Mouse (Mus musculus): Measurements from ENCODE around the gene Flnb. TPM values are rescaled to one million over a fixed set of nuclear protein-coding genes. Genes with fewer than 3 reads are reported as not detected.

Flnb gene
- polyA plus RNA-seq, 1 experiment from 2014 or later = 22.7 TPM

DNA sequence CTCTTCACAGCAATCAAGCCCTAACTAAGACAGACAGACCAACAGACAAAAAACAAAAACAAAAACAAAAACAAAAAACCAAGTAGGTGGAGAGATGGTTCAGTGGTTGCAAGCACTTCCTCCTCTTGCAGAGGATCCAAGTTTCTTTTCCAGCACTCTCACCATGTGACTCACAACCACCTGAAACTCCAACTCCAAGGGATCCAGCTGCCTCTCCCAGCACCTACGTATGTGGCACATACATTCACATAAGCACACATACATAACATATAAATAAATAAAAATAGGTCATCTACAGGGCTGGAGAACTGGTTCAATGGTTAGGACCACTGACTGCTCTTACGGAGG, 13.2 kb upstream of the Flnb start:
- Histone ChIP-seq H3K27me3 (no peaks in the 10 kb centered on the region), H3K4me1 (0 out of 2 replicates have a peak, but pooled peaks cover 7% of the 10 kb centered on the region), H3K9me3 (replicated peaks) (no peaks in the 10 kb centered on the region), H3K9ac (no peak overlapping the region), H3K4me3 (replicated peaks) (no peak overlapping the region), H3K27ac (replicated peaks) (no peak overlapping the region), H3K36me3 (no peaks in the 10 kb centered on the region), H3K4me2 (replicated peaks) (no peak overlapping the region)
- 87% methylated on average over 2 of the region's 2 CpGs for WGBS
- ATAC-seq (ENCODE audit: insufficient number of reproducible peaks, low FRiP score, low TSS enrichment, low read depth) = no peak

DNA sequence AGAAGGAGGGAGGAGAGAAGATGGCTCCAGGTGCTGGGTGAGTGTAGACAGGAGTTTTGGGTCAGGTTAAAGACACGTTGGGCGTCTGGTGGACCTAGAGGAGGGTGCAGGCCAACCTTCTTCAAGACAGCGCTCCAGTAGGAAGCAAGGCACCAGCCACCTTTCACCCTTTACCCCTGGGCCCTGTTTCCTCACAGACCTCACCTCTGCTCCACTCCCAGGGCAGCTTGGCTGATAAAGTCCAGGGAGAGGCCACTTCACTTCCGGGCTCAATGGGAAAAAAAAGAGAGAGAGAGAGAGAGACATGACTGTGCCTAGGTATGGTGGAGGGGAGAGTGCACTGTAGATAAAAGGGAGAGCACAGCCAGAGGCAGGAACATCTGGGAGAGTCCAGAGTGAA, 10.0 kb upstream of the Flnb start:
- no peaks in the 10 kb centered on the region for H3K36me3 ChIP-seq
- no peak overlapping the region for H3K9ac ChIP-seq
- 0 out of 2 replicates have a peak, but pooled peaks cover 7% of the 10 kb centered on the region for H3K4me1 ChIP-seq
- no peak overlapping the region for H3K27ac ChIP-seq (replicated peaks)
- no peaks in the 10 kb centered on the region for H3K27me3 ChIP-seq
- no peak overlapping the region for H3K4me2 ChIP-seq (replicated peaks)
- 75% methylated on average over 4 of the region's 4 CpGs for WGBS
- ATAC-seq (ENCODE audit: insufficient number of reproducible peaks, low FRiP score, low TSS enrichment, low read depth) = no peak
- no peak overlapping the region for H3K4me3 ChIP-seq (replicated peaks)
- H3K9me3 ChIP-seq (replicated peaks) = 0 out of 2 replicates have a peak, but pooled peaks cover 4% of the 10 kb centered on the region

DNA sequence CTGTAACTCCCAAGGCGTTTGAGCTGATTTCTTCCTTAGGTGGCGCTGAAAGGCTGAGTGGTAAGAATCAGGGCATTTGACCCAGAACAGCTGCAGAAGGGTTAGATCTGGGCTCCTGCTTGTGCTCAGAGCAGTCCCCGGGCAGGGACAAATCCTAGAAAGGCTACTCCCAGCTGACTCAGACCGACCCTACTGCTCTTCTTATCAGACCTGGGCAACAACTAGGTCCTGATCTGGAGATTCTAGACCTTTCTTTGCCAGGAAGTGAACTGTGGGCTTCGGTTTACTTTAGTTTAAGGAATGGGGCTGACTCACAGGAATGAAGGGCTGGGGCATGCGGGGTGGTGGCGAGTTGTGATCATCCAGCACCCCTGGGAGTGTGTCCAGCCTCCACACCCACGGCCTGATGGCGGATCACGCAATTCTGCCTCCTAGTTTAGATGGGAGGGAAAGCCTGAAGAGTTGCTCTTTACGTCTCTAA, 9.2 kb upstream of the Flnb start:
- WGBS = 66% methylated on average over 11 of the region's 11 CpGs
- H3K4me3 ChIP-seq (replicated peaks) = no peak overlapping the region
- no peaks in the 10 kb centered on the region for H3K27me3 ChIP-seq
- no peak overlapping the region for H3K4me2 ChIP-seq (replicated peaks)
- no peak overlapping the region for H3K27ac ChIP-seq (replicated peaks)
- H3K9ac ChIP-seq = no peak overlapping the region
- 0 out of 2 replicates have a peak, but pooled peaks cover 4% of the 10 kb centered on the region for H3K9me3 ChIP-seq (replicated peaks)
- 0 out of 2 replicates have a peak, but pooled peaks have one; percentile 16 for ATAC-seq (ENCODE audit: insufficient number of reproducible peaks, low FRiP score, low TSS enrichment, low read depth)
- no peaks in the 10 kb centered on the region for H3K36me3 ChIP-seq
- H3K4me1 ChIP-seq = 0 out of 2 replicates have a peak, but pooled peaks cover 7% of the 10 kb centered on the region

DNA sequence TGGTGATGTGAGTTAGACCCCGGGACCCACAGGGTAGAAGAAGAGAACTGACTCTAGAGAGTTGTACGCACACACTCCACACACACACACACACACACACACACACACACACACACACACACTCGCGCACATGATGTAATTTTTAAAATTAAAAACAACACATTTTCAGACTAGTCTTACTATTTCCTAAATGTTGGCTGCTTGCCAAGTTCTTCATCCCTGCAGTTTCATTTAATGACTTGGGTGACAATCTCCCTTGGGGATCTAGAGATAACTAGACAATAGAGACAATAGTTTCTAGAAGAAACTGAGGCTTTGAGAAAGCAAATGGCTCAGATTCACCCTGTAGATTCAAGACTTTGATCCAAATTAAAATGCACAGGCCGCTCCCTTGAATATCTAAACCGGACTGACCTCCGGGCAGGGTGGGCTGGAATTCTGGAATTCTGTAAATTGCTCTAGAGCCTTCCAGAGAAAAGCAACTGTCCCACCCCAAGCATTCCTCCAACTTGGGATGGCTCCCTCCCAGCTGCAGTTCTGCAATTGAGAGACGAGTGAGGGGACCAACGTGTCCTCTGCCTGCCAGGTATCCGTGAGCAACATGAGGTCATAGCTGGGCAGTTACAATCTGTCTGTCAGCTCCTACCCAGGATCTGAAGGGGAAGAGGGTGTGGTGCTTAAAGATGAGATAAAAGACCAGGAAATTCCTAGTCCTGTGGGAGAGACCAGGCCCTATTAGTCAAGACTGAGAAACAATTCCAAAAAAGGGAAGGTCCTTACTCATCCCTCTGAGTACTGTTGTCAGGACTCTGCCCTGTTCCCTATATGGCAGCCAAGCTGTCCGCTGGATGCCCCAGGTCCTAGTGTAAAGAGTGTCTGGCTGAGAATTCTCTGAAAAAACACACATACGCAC, 8.5 kb upstream of the Flnb start:
- H3K36me3 ChIP-seq = no peaks in the 10 kb centered on the region
- H3K27me3 ChIP-seq = no peaks in the 10 kb centered on the region
- H3K4me3 ChIP-seq (replicated peaks) = no peak overlapping the region
- H3K9ac ChIP-seq = no peak overlapping the region
- no peak overlapping the region for H3K27ac ChIP-seq (replicated peaks)
- H3K4me2 ChIP-seq (replicated peaks) = no peak overlapping the region
- 0 out of 2 replicates have a peak, but pooled peaks cover 7% of the 10 kb centered on the region for H3K4me1 ChIP-seq
- WGBS = 72% methylated on average over 12 of the region's 12 CpGs
- H3K9me3 ChIP-seq (replicated peaks) = 0 out of 2 replicates have a peak, but pooled peaks cover 4% of the 10 kb centered on the region
- ATAC-seq (ENCODE audit: insufficient number of reproducible peaks, low FRiP score, low TSS enrichment, low read depth) = no peak

DNA sequence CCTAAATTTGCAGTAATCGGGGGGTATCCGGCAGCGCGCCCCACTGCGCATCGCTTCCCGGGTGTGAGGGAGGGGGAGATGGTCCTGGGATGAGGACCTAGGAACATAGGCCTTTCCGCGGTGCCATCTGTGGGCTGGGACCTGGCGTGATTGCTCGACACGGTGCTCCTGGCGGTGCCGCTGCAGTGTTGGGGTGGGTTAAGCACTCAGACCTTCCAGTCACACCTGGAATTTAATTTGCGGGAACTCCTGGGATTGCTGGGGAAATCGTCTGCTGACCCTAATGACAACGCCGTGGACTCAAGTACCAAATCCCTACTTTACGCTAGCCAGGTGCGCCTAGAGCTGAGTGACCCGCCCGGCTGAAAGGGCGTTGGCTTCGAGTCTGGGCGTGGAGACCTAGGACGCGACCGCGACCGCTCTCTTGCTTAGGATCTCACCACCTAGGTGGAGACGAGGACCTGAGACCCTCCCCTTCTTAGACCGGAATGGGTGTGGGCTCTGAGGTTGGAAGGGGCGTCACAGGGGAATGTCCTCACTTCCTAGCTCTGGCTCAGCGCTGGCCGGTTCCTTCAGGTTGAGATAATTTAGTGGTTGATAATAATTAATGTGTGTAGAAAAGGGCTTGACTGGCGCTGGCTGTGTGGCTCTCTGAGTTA, 835 bp downstream of the Flnb start:
- Histone ChIP-seq H3K4me2 (replicated peaks) (peak overlapping the region; percentile 88), H3K9ac (peak overlapping the region; percentile 74), H3K4me1 (peaks cover 46% of the 10 kb centered on the region), H3K27me3 (no peaks in the 10 kb centered on the region), H3K9me3 (replicated peaks) (no peaks in the 10 kb centered on the region), H3K4me3 (replicated peaks) (peak overlapping the region; percentile 69), H3K27ac (replicated peaks) (peak overlapping the region; percentile 81), H3K36me3 (no peaks in the 10 kb centered on the region)
- under 1% methylated on average over 36 of the region's 36 CpGs for WGBS
- ATAC-seq (ENCODE audit: insufficient number of reproducible peaks, low FRiP score, low TSS enrichment, low read depth) = peak; percentile 16; the same call in 1 of the 2 replicates

DNA sequence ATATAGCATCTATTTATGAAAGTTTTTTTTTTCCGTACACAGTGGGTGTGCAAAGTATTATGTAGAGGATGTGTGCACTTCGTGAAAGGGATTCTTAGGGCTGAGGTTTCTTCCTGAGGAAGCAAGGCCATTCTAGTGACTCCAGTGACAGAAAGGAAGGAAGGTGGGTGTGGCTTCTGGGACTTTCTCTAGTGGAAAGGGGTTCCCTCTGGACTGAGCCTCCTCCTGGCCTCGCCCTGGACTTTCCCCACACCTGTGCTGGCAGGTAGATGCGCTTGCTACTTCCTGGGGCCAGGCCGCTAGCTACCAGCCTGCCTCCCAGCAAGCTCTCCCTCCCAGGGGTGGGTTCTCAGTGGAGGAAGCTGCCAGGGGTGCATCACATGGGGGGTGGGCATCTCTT, 1.7 kb downstream of the Flnb start:
- peak overlapping the region; percentile 74 for H3K9ac ChIP-seq
- no peaks in the 10 kb centered on the region for H3K9me3 ChIP-seq (replicated peaks)
- peaks cover 49% of the 10 kb centered on the region for H3K4me1 ChIP-seq
- H3K27me3 ChIP-seq = no peaks in the 10 kb centered on the region
- ATAC-seq (ENCODE audit: insufficient number of reproducible peaks, low FRiP score, low TSS enrichment, low read depth) = no peak
- H3K27ac ChIP-seq (replicated peaks) = 0 out of 2 replicates have a peak overlapping the region, but pooled peaks have one; percentile 34
- no peaks in the 10 kb centered on the region for H3K36me3 ChIP-seq
- peak overlapping the region; percentile 88 for H3K4me2 ChIP-seq (replicated peaks)
- 50% methylated on average over 5 of the region's 5 CpGs for WGBS
- H3K4me3 ChIP-seq (replicated peaks) = peak overlapping the region; percentile 69

DNA sequence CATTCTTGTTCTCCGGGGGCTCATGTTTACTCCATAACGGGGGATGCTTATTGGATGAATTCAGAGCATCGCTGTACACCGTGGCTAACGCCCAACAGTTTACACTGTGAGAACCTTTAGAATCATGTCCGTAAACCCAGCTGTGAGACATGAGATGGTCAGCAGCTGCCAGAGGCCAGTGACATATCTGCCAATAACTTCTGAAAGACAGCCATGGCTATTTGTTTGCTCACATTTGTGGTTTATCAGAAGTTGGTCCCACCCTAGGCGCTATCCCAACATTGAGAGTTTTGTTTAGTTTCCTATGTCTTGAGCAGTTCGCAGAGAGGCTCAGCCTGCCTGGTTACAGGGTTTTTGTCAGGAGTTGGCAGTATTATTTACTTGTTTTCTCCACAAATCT, 3.6 kb downstream of the Flnb start:
- peak overlapping the region; percentile 8; the same call in 1 of the 2 replicates for H3K27ac ChIP-seq (replicated peaks)
- no peak for ATAC-seq (ENCODE audit: insufficient number of reproducible peaks, low FRiP score, low TSS enrichment, low read depth)
- H3K36me3 ChIP-seq = no peaks in the 10 kb centered on the region
- 65% methylated on average over 8 of the region's 8 CpGs for WGBS
- peak overlapping the region; percentile 88 for H3K4me2 ChIP-seq (replicated peaks)
- H3K9me3 ChIP-seq (replicated peaks) = no peaks in the 10 kb centered on the region
- no peak overlapping the region for H3K4me3 ChIP-seq (replicated peaks)
- H3K4me1 ChIP-seq = peaks cover 67% of the 10 kb centered on the region
- no peaks in the 10 kb centered on the region for H3K27me3 ChIP-seq
- no peak overlapping the region for H3K9ac ChIP-seq

DNA sequence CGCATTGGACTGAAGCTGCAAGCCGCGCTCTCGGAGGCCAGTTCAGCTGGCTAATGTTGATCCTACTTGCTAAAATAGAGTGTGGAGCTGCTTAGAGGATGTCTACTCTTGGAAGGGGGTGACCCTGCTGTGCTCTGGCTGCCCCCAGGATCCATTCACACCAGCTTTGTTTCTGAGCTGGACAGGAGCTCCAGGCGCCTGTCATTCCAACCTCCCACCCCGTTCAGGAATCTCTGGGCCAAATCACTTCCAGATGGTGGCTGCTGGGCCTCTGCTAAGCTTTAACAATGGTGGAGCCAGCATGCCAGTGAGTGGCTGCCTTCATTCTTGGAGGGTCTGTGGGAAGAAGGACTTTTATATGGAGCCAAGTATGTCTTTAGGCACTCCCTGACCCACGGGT, 4.9 kb downstream of the Flnb start:
- Histone ChIP-seq H3K4me3 (replicated peaks) (no peak overlapping the region), H3K9me3 (replicated peaks) (no peaks in the 10 kb centered on the region), H3K9ac (no peak overlapping the region), H3K36me3 (no peaks in the 10 kb centered on the region), H3K27me3 (no peaks in the 10 kb centered on the region), H3K4me1 (peaks cover 75% of the 10 kb centered on the region), H3K27ac (replicated peaks) (peak overlapping the region; percentile 71), H3K4me2 (replicated peaks) (peak overlapping the region; percentile 17)
- 31% methylated on average over 7 of the region's 7 CpGs for WGBS
- ATAC-seq (ENCODE audit: insufficient number of reproducible peaks, low FRiP score, low TSS enrichment, low read depth) = no peak

DNA sequence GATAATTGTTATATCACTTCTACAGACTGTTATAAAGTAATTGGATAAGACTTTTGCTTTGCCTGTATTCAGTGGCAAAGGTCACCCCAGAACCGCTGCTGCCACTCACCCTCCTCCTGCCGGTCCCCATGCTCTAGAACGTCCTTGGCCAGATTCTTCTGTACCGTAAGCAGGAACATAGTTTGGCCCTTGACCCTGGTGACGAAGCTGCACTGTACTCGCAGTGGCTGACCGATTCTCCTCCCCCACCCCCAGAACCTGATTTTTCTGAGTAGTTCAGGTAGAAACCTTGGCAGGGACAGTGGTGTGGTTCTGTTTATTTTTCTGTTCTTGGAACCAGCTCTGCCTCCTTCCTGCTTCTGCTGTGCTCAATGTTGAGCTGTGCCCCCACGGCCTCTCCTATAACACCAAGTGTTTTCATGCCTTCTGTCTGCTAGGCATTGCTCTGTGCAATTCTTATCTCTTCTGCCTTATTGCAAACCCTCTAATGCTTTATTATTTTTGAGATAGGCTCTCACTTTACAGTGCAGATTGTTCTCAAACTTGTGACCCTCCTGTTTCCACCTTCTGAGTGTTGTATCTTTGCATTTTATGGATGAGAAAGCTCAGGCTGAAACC, 7.0 kb downstream of the Flnb start:
- Histone ChIP-seq H3K4me2 (replicated peaks) (no peak overlapping the region), H3K27ac (replicated peaks) (no peak overlapping the region; the same call in 1 of the 2 replicates), H3K9me3 (replicated peaks) (no peaks in the 10 kb centered on the region), H3K9ac (no peak overlapping the region), H3K27me3 (no peaks in the 10 kb centered on the region), H3K4me3 (replicated peaks) (no peak overlapping the region), H3K4me1 (peaks cover 63% of the 10 kb centered on the region), H3K36me3 (no peaks in the 10 kb centered on the region)
- 67% methylated on average over 8 of the region's 8 CpGs for WGBS
- no peak for ATAC-seq (ENCODE audit: insufficient number of reproducible peaks, low FRiP score, low TSS enrichment, low read depth)

DNA sequence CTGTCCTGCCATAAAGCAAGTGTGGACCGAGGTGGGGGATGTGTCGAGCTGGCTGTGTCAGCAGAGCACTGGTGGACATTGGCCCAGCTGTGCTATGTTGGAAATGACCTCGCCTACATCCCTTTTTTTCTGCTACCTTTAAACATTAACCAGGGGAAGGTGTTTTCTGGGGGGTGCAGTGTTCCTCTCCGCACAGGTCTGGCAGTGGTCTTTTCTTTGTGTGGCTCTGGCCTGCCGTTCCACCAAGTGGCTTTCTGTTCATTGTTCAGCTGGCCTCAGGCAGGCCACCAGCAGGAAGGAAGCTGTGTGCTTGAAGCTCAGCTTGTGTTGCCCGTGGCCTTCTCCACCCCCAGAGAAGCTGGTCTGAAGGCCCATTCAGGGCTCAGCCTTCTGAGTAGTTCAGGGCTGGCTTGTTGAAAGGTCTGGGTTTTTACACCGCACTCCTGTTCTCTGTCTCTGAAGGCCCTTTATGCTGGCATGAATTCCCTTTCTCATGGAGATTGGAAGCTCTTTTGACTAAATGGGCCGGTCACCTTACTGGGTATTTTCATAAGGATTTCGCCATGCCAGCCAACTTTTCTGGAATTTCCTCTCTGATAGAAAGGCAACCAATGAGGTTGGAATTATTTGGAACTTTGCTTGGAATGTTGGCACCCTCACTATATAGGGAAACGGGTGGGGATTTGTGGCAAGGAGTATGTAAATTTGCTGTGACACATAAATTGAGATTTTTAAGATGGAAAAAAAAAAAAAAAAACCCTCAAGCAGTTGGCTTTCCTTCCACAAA, 8.6 kb downstream of the Flnb start:
- ATAC-seq (ENCODE audit: insufficient number of reproducible peaks, low FRiP score, low TSS enrichment, low read depth) = peak; percentile 66; the same call in 1 of the 2 replicates
- H3K4me1 ChIP-seq = peaks cover 48% of the 10 kb centered on the region
- H3K9me3 ChIP-seq (replicated peaks) = no peaks in the 10 kb centered on the region
- H3K27me3 ChIP-seq = no peaks in the 10 kb centered on the region
- H3K9ac ChIP-seq = no peak overlapping the region
- peak overlapping the region; percentile 82 for H3K27ac ChIP-seq (replicated peaks)
- 0 out of 2 replicates have a peak overlapping the region, but pooled peaks have one; percentile 8 for H3K4me2 ChIP-seq (replicated peaks)
- no peaks in the 10 kb centered on the region for H3K36me3 ChIP-seq
- WGBS = 38% methylated on average over 10 of the region's 10 CpGs
- no peak overlapping the region for H3K4me3 ChIP-seq (replicated peaks)
